Mouse (Mus musculus) mature B cell (primary cell): Measurements from ENCODE around the gene Cyb561d1.

Experiments
- in situ Hi-C: fragments of 300-500 bp; cut with MboI; formaldehyde crosslinking; loops from 2 replicates; pipeline ENCODE4 v1.14.3; 2019

The Cyb561d1 gene

DNA sequence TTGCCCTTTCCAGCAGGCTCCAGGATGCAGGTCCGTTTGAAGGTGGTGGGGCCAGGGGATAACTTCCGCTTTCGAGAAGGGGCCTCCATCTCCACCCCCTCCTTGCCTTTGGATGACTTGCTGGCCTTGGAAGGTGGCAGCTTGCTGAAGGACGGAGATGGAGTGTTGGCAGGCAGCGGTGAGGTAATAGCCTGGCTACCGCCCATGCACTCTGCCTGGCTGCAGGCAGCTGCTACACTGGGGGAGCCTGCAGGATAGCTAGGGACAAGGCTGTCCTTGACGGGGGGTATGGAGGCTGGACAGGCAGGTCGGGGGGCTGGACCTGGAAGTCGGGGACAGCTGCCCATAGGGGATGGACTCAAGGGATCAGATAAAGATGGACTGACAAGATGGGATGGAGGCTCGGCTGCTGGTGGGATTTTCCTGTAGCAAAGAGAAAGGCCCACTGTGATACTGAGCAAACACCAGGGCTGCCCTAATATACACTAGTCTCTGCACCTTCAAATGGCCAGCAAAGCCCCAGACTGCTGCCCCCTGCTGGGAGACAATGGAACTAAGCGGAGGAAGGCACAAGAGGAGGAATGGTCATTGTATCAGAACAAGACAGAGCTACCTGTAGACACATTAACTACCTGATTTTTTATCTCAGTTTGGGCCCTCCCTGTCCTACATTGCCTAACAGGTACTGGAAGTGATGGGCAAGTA lies 2.8 kb upstream of the Cyb561d1 start:
- in situ Hi-C loops, result no loop called here

DNA sequence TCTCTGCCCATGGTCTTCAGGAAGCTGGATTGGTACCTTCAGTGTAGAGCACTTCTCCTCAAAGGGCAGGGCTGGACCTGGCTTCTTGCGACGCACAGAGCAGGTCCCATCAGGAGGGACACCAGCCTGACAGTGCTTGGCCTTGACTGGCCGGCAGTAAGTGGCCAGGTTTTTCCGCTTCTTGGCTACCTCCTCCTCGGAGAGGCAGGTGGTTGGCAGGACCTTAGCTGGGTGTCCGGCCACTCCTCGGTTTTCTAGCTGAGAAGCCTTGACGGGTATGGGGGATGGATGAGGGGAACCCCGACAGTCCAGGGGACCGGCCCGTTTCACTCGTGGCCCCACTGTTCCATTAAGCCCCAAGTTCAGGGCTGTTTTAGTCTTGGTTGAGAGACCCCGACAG lies 2.2 kb upstream of the Cyb561d1 start:
- in situ Hi-C loops, result no loop called here

DNA sequence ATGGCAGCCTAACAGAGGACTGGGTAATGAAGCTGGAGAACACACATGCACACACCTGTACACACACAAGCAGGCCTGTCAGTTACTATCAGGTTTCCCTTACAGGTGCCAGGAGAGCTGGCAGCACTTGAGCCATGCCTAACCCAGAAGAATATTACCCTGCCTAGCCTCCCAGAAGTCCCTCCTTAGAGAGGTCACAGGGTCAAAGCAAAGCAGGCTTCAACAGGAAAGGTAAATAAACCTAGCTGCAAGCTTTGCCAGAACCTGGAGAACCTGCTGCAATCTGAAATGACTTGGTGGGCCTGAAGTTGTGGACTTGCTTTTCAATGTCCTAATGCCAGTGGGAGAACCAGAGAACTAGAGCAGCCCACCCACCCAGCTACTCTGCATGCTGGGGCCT lies 1.5 kb upstream of the Cyb561d1 start:
- in situ Hi-C loops, result no loop called here

DNA sequence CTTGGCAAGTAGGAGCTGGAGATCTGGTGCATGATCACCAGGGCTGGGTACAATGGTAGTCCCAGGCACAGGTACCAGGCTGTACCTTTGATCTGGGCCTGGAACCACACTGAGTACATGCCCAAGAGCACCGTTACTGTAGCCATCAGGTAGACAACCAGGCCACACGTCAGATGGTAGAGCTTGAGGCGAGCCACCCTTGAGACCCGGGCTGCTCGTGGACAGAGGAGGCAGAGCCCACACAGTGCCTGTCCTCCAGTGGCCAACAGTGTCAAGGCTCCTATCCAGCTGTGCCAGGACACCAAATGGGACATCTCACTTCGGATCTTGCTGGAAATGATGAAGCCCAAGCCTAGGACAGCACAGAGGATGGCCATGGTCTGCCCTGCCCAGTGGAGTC lies 1.8 kb downstream of the Cyb561d1 start:
- in situ Hi-C loops, result no loop called here

DNA sequence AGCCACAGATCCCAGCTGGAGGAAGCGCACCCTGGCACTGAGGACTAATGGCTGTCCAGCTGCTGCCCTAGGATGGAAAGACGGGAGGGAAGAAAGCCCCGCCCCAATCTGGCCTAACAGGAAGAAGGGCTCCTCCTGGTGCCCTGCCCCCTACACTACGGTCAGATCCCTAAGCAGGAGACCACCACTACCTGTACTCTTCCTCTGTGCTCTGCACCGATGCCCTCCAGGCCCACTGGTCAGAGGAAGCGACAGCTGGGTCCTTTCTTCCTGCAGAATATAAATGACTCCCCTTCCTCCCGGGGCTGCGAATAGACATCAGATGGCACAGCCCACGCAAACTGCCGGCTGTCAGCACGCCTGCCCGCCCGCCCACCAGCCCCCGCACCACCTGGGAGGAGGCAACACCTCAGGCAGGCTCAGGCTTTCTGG lies 3.9 kb downstream of the Cyb561d1 start:
- in situ Hi-C loops, result no loop called here

DNA sequence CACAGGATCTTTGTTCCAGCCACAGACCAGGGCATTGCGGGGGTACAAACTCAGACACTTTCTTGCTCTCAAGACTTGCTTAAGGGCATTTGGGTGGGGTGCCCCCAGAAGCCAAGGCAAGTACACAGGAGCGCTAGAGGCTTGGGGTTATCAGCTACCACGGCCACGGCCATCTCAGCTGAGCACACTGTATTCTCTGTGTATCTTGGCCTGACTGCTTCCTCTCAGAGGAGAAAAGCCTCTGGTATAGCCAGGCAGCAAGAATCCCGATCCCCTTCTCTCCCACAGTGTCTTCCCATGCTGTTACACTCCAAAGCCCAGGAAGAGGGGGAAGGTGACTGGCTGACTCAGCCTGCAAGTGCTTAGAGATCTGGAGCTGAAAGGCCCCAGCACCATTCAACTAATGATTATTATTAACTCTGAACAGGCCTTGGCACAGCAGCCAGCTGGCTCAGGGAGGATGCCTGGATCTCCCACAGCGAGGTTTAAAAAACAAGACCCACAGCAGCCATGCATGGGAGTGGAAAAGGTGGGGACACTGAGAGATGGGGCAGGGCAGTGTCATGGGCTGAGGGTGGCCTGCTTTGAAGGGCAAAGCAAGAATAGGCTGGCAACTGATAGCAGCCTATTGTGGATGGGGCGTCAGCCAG lies 4.9 kb downstream of the Cyb561d1 start:
- in situ Hi-C loops, result no loop called here

DNA sequence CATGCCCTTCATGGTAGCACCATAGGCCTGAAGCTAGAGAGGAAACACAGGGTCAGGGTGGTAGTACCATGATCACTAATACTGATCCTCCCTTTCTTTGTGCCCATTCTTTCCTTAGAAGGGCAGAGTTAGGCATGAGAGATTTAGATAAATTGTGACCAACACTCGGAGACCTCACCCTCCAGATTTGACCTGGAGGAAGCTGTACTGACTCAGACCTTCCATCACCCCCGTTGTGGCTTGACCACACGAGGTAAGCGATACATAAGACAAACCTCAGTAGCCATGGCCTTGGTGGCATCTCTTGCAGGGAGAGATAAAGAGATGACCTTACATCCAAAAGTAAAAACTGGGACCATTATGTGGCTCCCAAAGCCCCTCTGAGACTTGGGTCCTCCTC lies 5.7 kb downstream of the Cyb561d1 start:
- in situ Hi-C loops, result no loop called here

DNA sequence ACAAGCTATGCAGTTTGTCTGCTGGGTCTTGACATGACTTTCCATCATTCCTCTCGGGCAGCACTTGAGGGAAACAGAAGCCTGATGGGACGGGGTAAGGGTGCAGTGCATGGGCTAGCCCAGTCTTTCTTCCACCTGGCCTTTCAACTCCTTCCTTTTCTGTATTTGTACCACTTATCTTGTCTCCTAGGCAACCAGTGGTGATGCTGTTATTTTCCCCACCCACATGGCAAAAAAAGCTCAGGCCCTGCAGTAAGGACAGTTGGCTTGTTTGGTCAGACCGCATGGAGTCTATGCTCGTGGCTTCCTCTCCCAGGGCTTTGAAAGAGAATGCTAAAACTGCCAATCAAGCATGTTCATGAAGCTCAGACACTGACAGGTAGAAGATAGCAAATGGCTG lies 7.3 kb downstream of the Cyb561d1 start:
- in situ Hi-C loops, result no loop called here

DNA sequence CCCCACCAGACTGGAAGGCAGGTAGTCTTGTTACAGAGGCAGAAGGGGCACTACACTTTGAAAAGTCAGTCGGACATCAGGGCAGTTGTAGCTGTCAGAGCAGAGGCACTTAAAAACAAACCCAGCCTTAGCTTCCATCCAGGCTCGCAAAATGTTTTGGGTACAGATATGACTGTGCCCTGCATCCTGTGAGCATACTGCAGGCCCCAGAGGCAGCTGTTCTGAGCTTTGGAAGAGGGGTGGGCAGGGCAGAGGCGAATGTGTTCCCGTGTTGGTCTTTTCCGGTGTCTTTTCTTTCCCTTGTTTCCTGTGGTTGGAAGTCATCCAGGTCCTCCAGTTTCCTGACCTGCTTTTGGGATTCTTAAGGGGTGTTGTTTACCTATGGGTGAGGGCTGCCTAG lies 11.1 kb downstream of the Cyb561d1 start:
- in situ Hi-C loops, result no loop called here

DNA sequence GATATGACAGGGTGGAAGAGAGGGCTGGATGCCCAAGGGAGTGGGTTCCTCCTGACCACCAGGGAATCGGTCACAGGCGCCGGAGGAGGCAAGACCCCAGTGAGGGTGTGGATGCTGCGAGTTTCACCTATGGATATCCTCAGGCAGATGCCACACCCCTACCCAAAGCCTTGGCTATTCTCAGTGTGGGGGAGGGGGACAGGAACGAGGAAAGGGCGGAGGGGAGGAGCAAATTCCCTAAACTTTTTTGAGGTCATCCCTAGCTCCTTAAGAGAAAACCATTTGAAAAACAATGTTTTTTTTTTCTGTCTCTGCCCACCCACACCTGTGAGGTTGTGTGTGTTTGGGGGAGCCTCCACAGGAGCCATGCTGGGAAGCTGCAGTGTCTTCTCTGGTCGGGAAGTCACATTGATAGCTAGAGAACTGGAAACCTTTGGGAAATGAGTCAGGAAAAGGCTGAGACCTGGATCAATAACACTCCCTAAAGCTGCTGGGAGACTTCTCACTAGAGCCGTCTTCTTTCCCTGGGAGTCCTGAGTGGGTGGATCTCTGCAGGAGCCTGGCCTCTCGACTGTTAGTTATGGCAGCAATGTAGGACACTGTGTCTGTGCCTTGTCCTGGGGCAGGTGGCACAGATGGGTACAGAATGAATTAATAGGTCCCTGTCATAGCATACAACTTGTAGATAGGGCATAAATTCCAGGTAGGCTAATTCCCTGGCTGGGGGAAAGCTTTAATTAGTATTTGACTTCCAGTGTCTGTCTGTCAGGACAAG lies 12.1 kb downstream of the Cyb561d1 start:
- in situ Hi-C loops, result no loop called here

DNA sequence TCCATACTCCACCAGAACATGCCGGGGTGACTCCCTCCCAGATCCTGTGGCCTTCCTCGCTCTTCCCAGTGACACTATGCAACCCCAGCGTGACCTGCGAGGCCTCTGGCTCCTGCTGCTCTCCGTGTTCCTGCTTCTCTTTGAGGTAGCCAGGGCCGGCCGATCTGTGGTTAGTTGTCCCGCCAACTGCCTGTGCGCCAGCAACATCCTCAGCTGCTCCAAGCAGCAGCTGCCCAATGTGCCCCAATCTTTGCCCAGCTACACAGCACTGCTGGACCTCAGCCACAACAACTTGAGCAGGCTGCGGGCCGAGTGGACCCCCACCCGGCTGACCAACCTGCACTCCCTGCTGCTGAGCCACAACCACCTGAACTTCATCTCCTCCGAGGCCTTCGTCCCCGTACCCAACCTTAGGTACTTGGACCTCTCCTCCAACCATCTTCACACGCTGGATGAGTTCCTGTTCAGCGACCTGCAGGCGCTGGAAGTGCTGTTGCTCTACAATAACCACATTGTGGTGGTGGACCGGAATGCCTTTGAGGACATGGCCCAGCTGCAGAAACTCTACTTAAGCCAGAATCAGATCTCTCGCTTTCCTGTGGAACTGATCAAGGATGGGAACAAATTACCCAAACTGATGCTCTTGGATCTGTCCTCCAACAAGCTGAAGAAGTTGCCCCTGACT lies 13.8 kb downstream of the Cyb561d1 start:
- in situ Hi-C loops, result no loop called here

DNA sequence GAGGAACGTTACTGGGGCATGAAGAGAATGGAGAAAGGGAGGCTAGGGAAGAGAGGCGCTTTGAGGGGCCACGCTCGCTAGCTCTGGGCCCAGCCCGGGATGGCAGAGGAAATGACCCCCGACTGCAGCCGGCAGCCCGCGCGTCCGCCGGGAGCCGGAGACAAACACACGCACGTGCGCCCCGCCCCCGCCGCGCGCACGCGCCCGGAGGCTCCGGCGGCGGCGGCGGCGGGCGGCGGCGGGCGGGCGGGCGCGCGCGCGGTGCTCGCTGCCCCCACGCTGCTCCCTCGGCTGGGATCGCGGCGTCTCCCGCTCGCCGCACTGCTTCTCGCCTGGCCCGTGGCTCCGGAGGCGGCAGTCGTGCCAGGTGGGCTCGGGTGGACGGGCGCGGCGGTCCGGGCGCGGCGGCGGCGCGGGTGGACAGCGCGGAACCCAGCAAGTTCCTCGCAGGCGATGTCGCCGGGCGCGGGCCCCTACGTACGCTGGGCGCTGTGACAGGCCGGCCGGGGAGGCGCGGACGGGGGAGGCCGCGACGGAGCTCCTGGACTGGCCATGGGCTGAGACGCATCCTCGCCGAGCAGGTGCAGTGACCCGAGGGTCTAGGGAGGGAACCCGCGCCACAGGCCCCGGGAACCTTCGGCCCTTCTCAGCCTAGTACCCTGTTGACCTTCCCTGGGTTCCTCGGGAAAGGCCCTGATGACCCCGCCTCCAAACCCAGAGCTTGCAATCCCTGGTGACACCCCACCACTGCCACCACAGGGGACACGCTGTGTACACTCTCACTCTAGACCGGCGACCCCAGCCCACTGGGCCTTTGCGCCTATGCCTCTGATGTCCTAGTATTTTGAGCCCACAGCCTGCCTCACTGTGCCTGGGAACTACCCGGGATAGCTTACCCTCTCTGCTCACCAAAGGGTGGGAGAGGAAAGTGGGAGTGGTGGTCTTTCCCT lies 14.6 kb downstream of the Cyb561d1 start, which contains the start of gene Amigo1:
Amigo1 (plus strand) TSS at position 238 of the 950 bp plus-strand sequence.
- in situ Hi-C loops, result no loop called here

DNA sequence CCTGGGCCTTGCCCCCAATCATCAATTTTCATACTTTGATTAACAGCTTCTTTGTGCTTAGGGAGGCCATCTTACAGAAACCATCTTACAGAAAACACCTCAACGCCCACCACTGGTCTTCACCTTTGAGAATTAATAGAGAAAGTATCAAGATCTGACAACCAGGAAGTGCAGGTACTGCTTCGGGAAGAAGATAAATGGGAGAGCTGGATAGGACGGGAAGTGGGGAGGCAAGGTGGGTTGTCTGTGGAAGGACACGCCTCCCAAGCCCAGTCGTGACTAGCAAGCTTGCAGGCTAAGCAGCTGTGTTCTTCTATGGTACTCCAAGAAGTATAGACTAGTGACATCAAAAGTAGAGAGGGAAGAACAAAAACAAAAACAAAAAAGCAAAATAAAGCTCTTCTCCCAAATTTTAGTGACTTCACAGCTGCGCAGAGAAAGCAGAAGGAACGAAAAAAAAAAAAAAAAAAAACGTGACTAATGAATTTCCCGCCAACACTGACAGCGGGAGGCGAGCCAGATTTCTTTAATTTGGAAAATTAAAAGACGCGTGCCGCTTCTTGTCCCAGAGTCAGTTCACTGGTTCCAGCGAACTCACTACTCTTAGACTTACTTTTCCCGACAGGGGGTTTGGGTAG lies 15.4 kb downstream of the Cyb561d1 start:
- in situ Hi-C loops, result no loop called here

DNA sequence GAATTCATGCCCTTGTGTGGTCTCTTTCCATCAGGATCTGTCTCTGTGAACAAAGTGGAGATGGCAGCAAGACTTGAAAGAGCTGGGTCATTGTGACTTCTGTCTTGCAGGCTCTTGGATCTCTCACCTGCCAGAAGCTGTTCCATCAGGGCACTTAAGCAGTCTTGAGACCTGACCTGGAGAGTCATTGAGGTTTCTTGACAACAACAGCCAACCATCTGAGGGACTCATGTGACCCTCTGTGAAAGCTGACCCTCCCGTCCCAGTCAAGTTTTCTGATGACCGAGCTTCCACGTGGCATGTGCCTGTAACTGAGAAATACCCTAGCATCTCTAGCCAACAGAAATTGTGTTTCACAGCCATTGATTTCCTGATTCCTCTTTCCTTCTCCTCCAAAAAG lies 16.3 kb downstream of the Cyb561d1 start:
- in situ Hi-C loops, result no loop called here

DNA sequence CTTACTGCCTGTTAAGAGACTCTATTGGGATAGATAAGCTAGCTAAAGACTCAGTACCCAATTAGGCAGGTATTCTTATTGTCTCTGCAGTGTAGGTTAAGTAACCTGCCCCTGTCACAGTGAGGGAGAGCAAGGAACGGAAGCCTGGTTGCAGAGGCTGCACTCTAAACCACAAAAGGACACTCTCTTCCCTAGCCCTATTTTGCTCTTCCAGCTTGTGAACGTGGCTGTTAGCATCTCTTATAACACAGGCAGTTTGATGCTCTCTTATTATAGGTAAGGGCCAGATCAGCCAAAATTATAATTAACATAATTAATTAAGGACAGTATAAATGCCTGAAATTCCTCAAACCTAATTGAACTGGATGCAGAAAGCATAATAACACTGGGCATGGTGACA lies 20.5 kb downstream of the Cyb561d1 start:
- in situ Hi-C loops, result no loop called here

DNA sequence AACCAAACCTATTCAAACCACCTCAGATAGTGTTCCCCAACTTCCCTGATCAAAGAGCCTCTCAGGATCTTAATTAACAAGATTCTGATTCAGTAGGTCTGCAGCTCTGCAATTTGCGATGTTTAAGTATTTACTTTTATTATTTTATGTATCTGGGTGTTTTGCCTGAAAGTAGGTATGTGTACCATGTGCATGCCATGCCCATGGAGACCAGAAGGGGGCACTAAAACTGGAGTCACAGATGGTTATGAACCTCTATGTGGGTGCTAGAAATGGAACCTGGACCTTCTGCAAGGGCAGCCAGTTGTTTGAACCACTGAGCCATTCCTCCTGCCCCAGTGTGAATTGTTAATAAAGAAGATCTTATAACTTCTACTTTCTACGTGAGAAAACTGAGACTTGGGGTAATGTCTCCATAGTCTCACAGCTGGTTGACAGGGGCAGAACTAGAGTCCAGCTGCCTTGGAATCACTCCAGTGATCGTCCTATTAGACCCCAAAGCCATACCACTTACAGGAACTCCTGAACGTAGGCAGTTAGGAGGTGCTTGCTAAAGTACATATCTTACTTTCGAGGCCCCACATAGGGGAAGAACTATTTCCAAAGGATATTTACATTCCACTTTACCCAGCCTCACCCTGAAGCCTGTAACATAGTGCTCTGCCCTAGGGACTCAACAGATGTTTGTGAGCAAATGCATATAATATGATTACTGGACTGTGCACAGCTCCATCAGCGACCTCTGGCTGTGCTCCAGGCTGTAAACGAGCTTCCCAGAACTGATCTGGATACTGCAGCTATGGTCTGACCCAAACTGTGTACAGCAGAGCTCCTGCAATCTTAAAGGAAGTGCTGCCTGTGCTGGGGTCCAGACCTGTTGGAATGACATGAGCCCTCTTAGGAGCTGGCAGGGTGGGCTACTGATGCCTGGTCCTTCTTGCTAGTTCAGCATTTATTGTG lies 22.0 kb downstream of the Cyb561d1 start:
- in situ Hi-C loops, result no loop called here

DNA sequence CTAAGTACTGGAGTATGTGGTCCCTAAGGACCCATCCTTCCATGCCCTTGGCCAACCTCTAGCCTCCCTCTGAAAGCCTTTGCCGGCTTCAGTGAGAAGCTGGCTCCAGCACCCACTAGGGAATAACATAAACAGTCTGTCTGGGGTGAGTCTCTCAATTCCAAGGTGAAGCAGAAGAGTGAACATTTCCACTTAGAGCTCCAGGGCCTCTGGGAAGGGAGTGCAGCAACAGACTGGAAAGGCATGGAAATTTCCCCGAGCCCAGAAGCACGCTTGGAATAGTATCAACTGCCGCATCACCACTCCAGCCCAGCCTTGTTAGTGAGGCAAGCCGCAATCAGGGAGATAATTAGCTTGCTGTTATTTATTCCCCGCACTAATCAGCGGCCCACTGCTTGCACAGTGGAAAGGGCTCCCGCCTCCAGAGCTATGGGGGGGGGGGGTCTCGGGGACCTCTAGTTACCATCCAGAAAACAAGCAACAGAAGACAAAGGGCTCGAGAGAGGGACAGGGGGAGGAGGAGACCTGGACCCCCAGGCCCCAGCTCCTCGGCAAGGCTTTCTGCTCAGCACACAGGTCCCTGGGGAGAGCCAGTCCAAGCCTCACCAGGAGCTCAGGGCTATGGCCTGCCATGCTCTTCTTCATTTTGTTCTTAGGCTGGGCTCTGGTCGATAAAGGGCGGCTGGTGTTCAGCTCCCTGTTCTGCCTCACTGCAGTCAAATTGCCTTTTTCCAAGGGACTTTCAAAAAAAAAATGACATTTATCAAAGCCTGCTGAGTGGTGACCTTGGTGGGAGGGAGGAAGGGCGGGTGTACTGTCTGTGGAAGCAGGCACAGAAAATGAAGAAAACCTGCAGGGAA lies 26.1 kb downstream of the Cyb561d1 start:
- in situ Hi-C loops, result no loop called here

DNA sequence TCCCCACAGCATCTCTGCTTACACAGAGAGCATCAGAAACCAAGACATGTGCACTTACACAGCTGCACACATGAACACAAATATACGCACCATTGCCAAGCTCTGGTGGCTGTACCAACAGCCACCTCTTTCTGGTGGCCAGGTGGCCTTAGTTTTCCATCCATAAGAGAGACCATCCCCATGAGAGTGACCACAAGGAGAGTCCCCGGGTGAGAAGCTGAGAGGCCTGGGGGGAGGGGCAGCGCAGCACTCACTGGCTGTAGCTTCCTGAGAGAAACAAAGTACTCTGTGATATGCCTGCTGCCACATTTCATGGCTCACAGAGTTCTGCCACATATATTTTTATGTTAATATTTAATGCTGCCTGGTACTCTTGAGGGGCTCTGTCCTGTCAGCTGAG lies 31.8 kb downstream of the Cyb561d1 start:
- in situ Hi-C loops, result no loop called here

DNA sequence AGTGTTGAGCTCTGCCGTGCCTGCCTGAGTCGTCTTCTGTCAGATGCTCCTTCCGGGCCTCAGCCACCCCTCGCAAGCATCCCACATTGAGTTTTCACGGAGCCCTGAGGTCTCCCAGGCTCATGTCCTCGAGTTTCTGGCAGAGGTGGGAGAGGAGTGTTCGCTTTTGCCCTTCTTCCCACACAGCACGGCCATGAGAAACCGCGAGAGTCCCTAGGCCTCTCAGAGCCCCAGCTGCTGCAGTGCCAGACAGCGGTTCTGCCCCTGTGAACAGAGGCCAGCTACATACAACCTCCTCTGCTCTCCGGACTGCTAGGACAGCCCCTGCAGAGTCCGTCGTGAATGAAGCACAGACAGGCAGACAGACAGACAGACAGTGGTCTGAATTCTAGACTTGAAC lies 33.5 kb downstream of the Cyb561d1 start:
- in situ Hi-C loops, result no loop called here
